Mouse (Mus musculus) adrenal gland, postnatal 14 days (tissue): ENCODE measurements around the gene Tnfsf18. TPM values are rescaled to one million over a fixed set of nuclear protein-coding genes. Genes with fewer than 3 reads are reported as not detected.

Experiments
- DNase-seq: peaks from one replicate; pipeline ENCODE4 v3.0.0; 2021; ENCODE audit warnings: mixed read lengths
- long read RNA-seq, 2 experiments: library from polyadenylated mRNA; stranded (forward); transcript quantifications; one replicate each; pipeline ENCODE4 v2.0.0; 2021
- total RNA-seq: library from RNA; stranded (reverse); gene quantifications from 2 replicates; pipeline ENCODE4 v1.2.3, GENCODE M21; 2021

Tnfsf18 gene
- total RNA-seq, result not detected in 2 replicates
- long read RNA-seq, experiment 1, result 0 reads
- long read RNA-seq, experiment 2, result 0 reads

DNA sequence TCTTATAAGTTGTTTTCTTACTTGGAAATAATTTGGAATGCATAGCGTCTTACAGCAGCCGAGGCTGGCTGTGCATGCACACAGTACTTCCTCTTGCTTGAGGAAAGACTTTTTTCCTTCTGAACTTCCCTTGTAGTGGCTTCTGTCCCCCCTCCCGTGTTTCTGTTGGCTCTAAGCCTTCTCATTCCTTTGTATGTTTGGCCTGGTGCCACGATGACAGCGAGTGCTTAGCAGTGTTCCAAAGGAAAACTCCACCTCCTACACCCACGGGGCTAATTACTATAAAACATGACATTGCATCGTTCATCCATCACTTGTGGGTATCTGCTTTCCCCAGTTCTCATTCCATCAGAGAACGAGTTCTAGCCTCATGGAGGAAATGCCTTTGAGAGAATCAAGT is at the start of gene Tnfsf18:
Tnfsf18 (plus strand) TSS at position 313 of the 400 bp plus-strand sequence.
- peak; percentile 82 for DNase-seq

GRCm38 (mm10) chr1:161444858-161445257 is 49.6 kb upstream of the Tnfsf18 start:
- DNase-seq, result no peak

- no peak for DNase-seq
Observed at GRCm38 (mm10) chr1:161451683-161452245, 42.7 kb upstream of the Tnfsf18 start.

- no peak for DNase-seq
Observed at GRCm38 (mm10) chr1:161452250-161452649, 42.2 kb upstream of the Tnfsf18 start.

DNA sequence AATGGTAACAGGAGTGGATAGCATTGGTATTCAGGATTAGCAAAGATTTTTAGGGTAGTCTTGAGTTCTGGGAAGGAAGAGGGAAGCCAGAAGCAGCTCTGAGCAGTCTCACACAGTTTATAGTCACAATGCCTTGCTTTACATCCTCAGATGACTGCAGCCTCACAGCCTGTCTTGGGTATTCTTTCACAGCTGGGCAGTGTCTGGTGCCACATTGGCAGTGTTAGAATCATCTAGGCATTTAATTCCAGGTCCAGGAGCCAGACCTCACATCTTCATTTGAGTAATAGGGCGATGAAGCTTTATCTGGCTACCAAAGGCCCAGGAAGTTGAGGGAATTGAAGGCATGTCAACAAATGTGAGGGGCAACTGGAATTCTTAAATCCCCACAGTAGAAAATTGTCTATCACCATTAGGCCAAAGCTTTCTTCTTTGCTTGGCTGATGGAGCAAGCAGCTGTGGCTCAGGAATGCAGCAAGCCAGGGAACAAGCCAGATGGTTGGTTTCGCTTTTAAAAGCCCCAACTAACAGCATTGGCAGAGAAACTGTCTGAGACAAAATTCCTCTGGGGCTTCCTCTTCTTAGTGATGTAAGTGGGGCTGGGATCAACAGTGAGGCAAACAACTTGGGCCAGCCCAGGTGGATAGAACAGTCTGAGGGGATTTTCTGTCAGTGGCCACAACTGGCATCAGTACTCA is 30.9 kb upstream of the Tnfsf18 start:
- DNase-seq, result peak; percentile 16

- DNase-seq, result peak; percentile 11
Observed at GRCm38 (mm10) chr1:161477221-161477620, 17.2 kb upstream of the Tnfsf18 start.

- no peak for DNase-seq
Observed at GRCm38 (mm10) chr1:161479854-161480253, 14.6 kb upstream of the Tnfsf18 start.

DNA sequence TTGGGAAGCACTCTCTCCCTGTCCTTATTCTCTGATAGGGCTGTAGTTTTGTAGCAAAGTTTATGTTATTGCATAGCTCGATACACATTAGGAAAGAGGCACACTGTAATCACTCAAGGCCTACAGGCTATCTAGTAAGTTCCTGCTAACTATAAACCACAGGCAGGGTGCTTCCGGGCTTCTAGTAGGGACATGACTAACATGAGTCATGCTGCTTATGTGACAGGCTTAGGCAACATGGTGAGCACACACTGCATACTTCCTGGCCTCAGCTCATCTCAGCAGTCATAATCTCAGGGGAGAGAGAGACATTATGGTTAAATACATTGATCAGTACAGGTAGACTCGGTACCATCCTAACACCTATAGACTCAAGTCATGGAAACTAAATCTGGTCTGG is 12.2 kb upstream of the Tnfsf18 start:
- DNase-seq, result no peak

- DNase-seq, result peak; percentile 38
Observed at GRCm38 (mm10) chr1:161487069-161487468, 7.4 kb upstream of the Tnfsf18 start.

- no peak for DNase-seq
Observed at GRCm38 (mm10) chr1:161491766-161492165, 2.7 kb upstream of the Tnfsf18 start.

- DNase-seq, result no peak
Observed at GRCm38 (mm10) chr1:161496866-161497645, 2.6 kb downstream of the Tnfsf18 start.

DNA sequence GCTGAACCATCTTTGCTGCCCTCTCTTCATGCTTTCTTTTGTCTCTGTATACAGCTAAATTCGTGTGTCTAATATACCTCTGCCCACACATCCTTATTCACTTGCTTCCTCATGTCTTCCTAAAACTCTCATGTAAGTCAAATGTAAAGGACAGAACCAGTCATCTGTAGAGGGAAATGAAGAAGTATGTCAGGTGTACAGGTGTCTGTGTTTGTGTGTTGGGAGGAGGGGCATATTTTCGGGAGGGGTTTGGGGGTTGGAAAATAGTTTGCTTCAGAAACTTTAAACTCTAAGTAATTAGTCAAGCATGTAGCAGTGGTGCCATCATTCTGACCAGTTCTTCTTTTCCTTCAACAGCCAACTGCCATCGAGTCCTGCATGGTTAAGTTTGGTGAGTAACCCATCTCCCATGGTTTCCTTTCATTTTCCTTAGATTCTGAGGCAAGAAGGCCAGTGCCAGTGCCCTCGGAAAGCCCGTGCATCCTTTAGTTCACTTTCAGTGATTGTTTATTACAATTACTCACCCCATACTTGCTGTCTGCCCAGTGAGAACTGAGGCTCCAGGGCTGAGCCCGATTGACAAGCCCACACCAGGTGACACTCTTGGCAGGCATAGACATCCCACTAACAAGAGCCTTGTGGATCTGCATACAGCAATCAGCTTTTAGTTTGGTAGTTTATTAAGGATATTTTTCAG is 5.8 kb downstream of the Tnfsf18 start:
- no peak for DNase-seq

DNA sequence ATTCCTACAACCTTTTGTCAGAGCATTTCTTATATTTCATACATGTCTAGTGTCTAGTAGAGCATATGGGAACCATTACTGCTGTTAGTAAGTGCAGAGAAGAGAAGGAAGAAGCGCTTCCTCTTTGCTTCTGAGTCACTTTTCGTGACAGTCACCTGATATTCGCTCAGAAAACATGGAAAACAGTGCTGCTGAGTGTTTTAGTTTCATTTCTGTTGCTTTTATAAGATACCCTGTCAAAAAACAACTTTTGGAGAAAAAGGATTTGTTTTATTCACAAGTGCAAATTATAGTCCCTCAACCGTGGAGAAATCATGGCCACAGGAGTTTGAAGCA is 6.3 kb downstream of the Tnfsf18 start:
- no peak for DNase-seq

DNA sequence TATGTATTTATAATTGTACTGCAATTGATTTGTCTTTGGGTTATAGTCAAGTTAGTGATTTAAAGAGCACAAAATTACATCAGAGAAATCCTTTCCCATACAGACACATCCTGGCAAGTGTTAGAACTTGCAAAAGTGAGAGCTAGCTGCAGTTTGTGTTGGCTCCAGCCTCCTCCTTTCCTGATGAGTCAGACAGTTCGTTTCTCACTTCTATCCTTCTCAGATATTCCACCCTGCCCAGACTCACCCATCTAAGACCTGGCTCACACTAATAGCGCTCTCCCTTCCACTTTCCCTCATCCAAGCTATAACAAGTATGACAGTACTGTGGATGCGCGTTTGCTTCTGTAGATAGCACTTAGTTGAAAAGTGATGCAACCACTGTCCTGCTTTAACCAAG is 11.9 kb downstream of the Tnfsf18 start:
- no peak for DNase-seq

DNA sequence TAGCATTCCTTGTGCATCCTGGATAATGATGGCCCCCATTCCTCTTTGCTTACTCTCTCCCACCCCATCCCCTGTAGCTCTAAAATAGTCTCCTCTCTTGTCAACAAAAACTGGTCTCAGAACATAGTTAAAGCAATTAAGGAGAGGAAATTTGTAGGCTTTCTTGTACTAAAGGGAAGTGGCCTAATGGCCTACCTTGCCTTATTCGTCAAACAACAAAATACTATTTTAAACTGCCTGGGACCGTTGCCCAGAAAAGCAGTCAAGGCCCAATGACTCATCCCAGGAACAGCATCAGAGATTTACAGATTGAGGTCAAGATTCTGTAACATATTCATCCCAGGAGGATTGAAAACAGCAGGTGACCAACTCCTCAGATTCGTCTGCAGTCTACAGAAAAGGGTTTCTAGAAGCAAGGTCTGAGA is 13.2 kb downstream of the Tnfsf18 start:
- DNase-seq, result peak; percentile 83

DNA sequence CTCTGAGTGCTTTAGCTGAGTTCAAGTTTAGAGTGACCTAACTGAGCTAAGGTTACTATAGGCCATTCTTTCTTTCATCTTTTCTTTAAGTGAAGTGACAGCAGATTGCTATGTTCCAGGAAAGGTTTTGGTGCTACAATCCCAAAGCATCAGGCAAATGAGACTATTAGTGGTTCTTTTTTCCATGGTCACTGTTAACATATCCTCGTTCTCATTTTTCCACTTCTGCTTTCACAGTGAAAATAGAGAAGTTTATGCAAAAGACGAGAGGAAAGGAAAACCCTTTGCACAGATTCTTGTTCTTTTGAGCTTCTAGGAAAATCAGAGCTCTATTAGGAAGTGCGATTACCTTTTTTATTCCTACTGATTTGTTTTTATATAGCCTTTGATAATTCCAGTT is 22.9 kb downstream of the Tnfsf18 start:
- DNase-seq, result no peak

DNA sequence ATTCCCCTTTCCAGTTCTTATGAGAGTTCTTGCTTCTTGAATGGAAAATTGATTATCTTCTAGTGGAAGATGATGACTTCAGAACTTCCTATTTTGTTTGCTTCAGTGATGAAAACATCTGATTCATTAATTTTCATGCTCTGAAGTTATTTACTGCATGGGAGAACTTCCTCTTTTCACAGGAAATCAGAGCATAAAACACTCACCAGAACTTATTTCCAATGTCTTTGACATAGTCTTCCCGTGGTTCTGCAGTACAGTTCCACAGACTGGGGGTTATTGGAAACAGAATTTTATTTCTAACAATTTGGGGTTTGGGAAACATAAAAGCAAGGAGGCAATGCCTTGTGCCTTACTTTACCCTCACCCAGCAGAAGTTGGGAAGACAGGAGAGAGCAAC is 25.8 kb downstream of the Tnfsf18 start:
- no peak for DNase-seq

DNA sequence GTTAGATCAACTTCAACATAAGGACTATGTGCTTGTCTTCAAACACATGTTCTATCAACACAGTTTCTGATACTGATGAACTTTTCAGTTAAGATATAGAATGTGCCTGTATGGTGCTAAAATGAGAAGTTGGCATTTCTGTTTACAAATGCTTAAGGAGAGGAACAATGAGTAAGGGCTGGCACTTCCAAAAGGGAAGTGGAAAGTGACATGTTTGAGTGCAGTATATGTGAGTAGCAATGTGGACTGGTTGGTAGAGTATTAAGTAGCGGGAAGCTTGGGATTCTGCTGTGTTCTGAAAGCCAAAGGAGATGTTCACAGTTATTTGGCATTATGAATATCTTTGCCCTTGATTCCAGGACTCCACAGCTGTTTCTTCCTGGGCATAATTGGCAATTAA is 33.7 kb downstream of the Tnfsf18 start:
- DNase-seq, result no peak

- no peak for DNase-seq
Observed at GRCm38 (mm10) chr1:161550596-161551095, 56.2 kb downstream of the Tnfsf18 start.

- no peak for DNase-seq
Observed at GRCm38 (mm10) chr1:161552098-161552497, 57.6 kb downstream of the Tnfsf18 start.
